Mouse (Mus musculus) right cerebral cortex, adult 18-20 months (tissue): ENCODE measurements around the gene Zfp750.

Experiments used
- DNase-seq: peaks from one replicate; pipeline ENCODE4 v3.0.0; 2022; ENCODE audit warnings: mixed read lengths

Zfp750 gene

DNA sequence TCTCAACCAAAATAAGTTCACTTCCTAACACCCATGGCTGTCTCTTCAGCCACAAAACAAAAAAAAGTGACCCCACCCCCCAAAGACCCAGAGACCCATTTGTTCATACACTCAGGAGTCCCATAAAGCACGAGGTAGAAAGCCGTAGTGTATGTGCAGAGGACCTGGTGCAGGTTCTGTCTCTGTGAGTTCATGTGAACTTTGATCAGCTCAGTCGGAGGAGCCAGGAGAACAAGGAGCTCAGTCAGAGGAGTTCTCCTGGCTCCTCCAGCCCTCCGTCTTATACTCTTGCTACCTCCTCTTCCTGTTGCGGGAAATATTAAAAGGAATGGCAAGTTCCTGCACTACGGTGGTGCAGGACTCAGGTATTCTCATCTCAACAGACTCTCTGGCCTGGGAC is 51.7 kb downstream of the Zfp750 start:
- DNase-seq, result no peak
